Mouse (Mus musculus): Measurements from ENCODE around the gene Slc16a1. TPM values are rescaled to one million over a fixed set of nuclear protein-coding genes. Genes with fewer than 3 reads are reported as not detected.

The Slc16a1 gene
- total RNA-seq (2021) (10 to 100 TPM; 51.5 to 60.9 TPM), polyA plus RNA-seq (2012; rRNA removed) (18.4 and 29.5 TPM in 2 replicates)
- long read RNA-seq, full-length matches to known transcripts: 23 of 35 reads
- long read RNA-seq, partial matches to known transcripts: 11 of 35 reads
- long read RNA-seq, other reads (novel, unspliced or antisense): 1 of 35 reads

DNA sequence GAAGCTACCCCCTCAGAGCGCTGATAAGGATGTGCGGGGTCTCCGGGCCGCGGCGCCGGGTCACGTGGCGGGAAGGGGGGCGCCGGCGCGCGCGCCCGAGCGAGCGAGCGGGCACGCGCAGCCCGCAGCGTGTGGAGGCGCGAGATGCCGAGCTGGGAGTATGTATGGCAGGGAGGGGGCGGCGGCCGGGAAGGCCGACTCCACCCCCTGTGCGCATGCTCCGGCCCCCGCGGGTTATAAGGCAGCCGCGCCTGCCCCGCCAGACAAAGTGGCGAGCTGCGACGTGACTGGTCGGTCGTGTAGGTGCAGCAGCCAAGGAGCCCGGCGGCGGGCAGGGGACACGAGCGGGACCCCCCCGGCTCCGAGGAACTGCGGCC lies at the start of gene Slc16a1:
TSS of gene Slc16a1 (plus strand) at position 266 of the 377 bp plus-strand sequence.
- DNase-seq: peak; percentile 95

- DNase-seq: no peak
These were observed 41.9 kb upstream of the Slc16a1 start for GRCm38 (mm10) chr3:104596451-104597134.

- DNase-seq: peak; percentile 65
These were observed 41.2 kb upstream of the Slc16a1 start for GRCm38 (mm10) chr3:104597135-104597764.

GRCm38 (mm10) chr3:104599296-104600150 lies 38.9 kb upstream of the Slc16a1 start:
- no peak for DNase-seq

DNA sequence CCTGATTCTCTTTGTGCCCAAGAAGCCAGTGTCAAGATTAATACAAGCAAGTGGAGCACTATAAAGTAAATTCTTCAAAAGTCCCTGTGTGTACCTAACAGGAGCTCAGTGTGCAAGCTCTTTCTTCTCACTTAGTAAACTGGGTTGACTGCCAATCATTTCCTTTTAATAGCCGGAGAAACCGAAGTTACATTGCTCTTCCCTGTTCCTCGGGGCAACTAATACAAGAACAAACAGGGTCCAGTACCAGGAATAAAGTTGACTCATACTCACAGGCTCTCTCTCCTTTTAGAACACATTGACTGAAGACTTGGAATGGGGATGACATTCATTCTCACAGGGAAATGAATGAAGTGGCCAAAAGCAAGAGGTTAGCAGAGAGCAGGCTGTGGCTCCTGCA lies 37.8 kb upstream of the Slc16a1 start:
- DNase-seq: no peak

DNA sequence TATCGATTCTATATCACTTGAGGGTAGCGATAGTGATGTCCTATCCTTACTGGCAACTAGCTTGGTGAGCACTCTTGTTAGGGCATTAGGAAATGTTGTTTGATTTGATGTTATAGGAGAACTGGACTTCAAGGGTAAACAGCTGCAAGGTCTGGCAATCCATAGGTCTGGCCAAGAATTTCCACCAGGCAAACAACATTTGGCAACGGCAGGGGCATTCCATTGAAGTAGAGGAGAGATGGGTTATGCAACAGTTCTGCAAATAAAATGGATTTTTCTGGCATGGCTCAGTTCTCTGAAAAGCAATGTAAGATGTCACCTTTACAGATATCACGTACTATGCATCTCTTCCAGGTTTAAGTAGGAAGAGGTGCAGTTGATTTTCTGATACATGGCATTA lies 36.8 kb upstream of the Slc16a1 start:
- DNase-seq: no peak

DNA sequence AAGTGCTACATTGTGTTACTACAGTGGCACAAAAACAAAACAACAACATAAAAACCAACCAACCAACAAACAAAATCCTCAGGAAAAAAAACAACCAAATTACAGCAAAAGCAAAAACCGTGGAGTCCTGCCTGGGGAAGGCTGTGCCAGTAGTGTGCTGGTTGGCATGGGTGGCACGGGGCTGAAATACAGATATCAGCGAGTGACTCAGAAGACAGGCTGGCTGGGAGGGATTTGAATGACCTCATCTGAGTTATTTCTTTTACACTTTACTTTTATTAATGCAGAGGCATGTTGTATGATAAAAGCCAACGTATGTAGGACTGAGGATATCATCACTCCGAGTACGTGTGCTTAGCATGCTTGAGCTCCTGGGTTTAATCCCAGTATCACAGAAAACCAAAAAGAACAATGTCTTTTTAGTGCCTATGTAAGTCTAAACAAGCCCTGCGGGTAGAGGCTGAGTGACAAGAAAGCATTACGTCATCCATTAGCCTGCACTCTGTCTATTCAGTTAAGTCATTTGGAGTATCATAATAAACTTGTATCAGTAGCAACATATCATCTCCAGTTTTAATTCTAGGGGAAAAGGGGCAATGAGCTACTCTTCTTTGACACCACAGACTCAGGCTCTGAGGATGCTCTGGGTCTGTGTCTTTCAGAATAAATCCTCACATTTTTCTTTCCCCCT lies 28.6 kb upstream of the Slc16a1 start:
- DNase-seq: peak; percentile 67

GRCm38 (mm10) chr3:104610453-104611230 lies 27.8 kb upstream of the Slc16a1 start:
- no peak for DNase-seq

GRCm38 (mm10) chr3:104611951-104612350 lies 26.5 kb upstream of the Slc16a1 start:
- peak; percentile 19 for DNase-seq

GRCm38 (mm10) chr3:104613102-104613501 lies 25.4 kb upstream of the Slc16a1 start:
- DNase-seq: no peak

DNA sequence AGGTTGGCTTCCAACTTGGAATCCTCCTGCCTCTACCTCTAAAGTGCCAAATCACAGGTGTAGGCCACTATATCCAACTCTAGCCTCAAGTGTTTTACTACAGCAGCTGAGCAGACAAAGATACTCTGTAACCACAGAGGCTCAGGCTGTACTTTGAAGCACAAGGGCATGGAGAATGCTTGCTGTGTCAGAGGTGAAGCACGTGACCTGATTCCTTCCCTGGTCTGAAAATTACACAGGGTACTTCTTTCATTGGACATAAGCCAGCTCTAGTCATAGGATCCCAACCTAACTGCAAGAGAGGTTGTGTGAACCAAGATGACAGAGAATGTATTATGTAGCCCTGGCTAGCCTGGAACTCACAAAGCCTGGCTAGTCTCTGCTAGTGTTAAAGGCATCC lies 24.4 kb upstream of the Slc16a1 start:
- DNase-seq: no peak

DNA sequence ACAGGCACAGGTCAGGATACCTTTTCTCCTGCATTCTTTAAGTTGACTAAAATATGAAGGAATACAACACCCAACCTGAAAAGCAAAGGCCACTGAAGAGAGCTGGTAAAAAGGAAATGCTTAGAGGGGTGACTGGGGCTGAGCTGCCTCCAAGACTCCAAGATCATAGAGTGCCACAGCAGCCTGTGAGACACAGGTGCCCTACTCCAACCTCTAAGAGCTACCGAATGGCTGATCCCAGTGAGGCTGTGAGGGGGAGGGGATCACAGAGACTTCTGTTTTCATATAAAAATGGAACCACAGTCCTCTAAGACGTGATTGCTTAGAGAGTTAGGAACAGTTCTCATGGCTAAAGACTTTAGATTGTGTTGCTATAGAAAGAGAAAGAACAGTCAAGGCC lies 23.3 kb upstream of the Slc16a1 start:
- DNase-seq: no peak

DNA sequence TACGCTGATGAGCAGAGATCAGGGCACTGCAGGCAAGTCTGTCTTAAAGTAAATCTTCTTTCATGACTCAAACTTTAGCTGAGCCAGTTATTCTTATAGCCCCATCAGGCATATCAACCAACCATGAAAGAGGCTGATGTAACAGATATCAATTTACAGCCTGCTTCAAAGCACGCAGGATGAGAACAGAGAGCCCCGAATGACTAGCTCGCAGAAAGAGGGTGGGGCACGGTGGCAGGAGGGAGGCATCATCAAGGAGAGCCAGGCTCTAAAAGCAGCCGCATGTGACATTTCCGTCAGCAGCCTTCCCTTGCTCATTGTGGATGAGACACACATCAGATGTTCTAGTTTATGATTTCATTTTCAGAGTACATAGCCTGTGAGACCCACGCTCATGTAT lies 22.3 kb upstream of the Slc16a1 start:
- DNase-seq: peak; percentile 45

GRCm38 (mm10) chr3:104621841-104622240 lies 16.6 kb upstream of the Slc16a1 start:
- no peak for DNase-seq

GRCm38 (mm10) chr3:104629810-104630209 lies 8.7 kb upstream of the Slc16a1 start:
- no peak for DNase-seq

DNA sequence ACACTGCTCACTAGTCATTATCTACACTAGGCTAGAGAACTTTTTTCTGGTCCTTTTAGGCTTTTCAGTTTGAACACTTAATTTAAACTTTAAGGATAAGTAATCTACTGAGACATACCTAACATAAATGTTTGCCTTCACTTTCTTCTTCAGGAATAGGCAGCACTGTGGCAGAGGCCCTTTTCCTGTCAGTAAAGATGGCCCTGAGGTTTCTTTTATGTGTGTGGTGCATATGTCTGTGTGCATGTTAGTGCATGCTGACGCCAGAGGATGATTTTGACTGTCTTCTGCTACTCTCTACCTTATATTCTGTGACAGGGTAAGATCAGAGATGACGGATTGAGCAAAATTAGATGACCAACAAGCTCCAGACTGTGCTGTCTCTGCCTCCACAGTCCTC lies 7.5 kb upstream of the Slc16a1 start:
- DNase-seq: no peak

GRCm38 (mm10) chr3:104632560-104633162 lies 5.8 kb upstream of the Slc16a1 start:
- no peak for DNase-seq

DNA sequence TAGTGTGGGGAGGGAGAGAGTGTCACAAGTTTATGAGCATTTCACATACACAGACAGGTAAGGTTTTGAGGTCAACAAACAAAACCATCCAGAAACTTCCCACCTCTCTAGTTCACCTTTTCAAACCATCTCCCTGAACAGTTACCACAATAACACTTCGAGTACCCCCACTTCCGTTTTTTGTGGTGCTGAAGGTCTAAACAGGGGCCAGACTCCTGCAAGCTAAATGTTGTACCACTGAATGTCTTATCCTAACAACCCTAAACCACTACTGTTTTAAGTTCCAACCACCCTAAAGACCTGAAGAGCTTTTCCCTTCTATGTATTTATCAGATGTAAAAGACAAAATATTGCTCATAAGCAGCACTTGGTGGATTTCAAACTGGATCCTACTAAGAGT lies 2.0 kb upstream of the Slc16a1 start:
- DNase-seq: no peak

DNA sequence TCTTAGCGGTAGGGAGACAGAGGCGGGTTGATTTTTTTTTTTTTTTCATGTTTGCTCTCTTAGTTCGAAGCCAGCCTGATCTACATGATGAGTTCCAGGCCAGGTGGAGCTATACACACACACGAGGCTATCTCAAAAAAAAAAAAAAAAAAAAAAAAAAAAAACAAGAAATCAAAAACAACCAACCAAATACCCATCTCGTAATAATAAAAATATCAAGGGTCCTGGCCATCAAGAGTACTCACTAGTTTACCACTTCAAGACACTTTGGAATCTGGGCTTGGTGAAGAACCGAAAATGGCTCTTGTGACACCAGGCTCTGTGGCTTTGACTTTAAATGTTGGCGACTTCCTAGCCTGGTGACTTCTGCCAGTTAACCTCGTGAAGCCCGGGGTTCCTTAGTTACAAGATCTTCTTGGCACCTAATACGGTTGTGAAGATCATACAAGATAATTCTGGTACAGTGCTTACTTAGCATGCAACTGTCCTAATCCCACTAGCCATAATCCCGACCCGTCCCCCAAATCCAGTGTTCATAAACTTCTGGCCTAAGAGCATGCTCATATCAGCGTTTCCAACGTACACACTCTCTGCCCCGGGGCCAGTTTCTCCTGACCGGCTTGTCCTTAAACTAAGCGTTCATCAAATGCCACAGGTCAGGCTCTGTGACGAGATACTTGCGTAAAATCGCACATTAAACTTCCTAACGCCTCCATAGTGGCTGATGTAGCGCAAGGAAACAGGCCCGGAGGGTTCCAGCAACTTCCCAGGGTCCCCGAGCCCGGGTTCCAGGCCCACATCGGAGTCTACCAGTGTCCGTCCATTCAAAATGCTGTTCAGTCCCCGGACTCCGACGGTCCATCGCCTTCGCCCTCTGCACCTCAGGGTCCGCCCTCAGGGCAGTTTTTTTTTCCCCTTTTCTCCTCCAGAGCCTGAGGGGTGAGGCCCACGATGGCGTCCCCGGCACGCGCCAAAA lies 753 bp upstream of the Slc16a1 start:
- no peak for DNase-seq

Data from adrenal gland, adult 2 months (tissue).